Mouse (Mus musculus) liver, embryonic 15.5 days (tissue): Measurements from ENCODE around the gene Gtf2ird2. TPM values are rescaled to one million over a fixed set of nuclear protein-coding genes. Genes with fewer than 3 reads are reported as not detected.

ENCODE experiments used
- ATAC-seq: fragments of 200-750 bp; cut with Nextera tagmentation; 2 replicates; pipeline ENCODE4 v1.8.0; 2017; ENCODE audit warnings: moderate number of reproducible peaks, mild to moderate bottlenecking, moderate library complexity; ENCODE audit not compliant: insufficient read depth
- H3K27ac ChIP-seq: fragments of 300-500 bp; sonication (generic); replicated peaks from 2 replicates; pipeline ENCODE4 v1.5.1; 2015; ENCODE audit warnings: mild to moderate bottlenecking, inconsistent platforms
- H3K27me3 ChIP-seq: fragments of 300-500 bp; sonication (generic); 2 replicates; pipeline ENCODE4 v1.6.1; 2015; ENCODE audit warnings: mild to moderate bottlenecking, inconsistent platforms
- H3K36me3 ChIP-seq: fragments of 300-500 bp; sonication (generic); replicated peaks from 2 replicates; pipeline ENCODE4 v1.6.1; 2015; ENCODE audit warnings: moderate library complexity, mild to moderate bottlenecking, inconsistent platforms
- H3K4me1 ChIP-seq: fragments of 300-500 bp; sonication (generic); replicated peaks from 2 replicates; pipeline ENCODE4 v1.6.1; 2015; ENCODE audit warnings: inconsistent platforms
- H3K4me2 ChIP-seq: fragments of 300-500 bp; sonication (generic); 2 replicates; pipeline ENCODE4 v1.6.1; 2015; ENCODE audit warnings: moderate library complexity, mild to moderate bottlenecking, inconsistent platforms
- H3K4me3 ChIP-seq: fragments of 300-500 bp; sonication (generic); replicated peaks from 2 replicates; pipeline ENCODE4 v1.5.1; 2015; ENCODE audit warnings: mild to moderate bottlenecking, inconsistent platforms
- H3K9ac ChIP-seq: fragments of 300-500 bp; sonication (generic); 2 replicates; pipeline ENCODE4 v1.6.1; 2015; ENCODE audit warnings: moderate library complexity, mild to moderate bottlenecking, inconsistent platforms
- H3K9me3 ChIP-seq: fragments of 300-500 bp; sonication (generic); replicated peaks from 2 replicates; pipeline ENCODE4 v1.6.1; 2016; ENCODE audit warnings: inconsistent platforms
- whole genome bisulfite sequencing: fragments of 180-500 bp; shearing (Covaris S2); methylation state at CpG from one replicate; pipeline ENCODE4 v1.1.7; 2015; ENCODE audit warnings: mixed read lengths; ENCODE audit not compliant: insufficient replicate concordance; 5-methylcytosine and 5-hydroxymethylcytosine counted together
- polyA plus RNA-seq: library from polyadenylated mRNA; unstranded; fragments of >200 nt; fragmentation: Nextera tagmentation; extraction: Ambion mirVana; gene quantifications from 2 replicates; pipeline ENCODE4 v1.2.1, GENCODE M21; 2015

Gene Gtf2ird2
- polyA plus RNA-seq, 1 experiment from 2014 or later = 1.8 TPM

- no peak for ATAC-seq
- H3K9ac ChIP-seq = no peak overlapping the region
- H3K27me3 ChIP-seq = peaks cover 21% of the 10 kb centered on the region
- no peaks in the 10 kb centered on the region for H3K9me3 ChIP-seq
- 10% methylated on average over 36 of the region's 36 CpGs for WGBS
- H3K36me3 ChIP-seq = peaks cover 3% of the 10 kb centered on the region; the same call in 1 of the 2 replicates
- peaks cover 16% of the 10 kb centered on the region for H3K4me1 ChIP-seq
- H3K27ac ChIP-seq = no peak overlapping the region
- H3K4me3 ChIP-seq = 0 out of 2 replicates have a peak overlapping the region, but pooled peaks have one; percentile 23
- H3K4me2 ChIP-seq = peak overlapping the region; percentile 58
Observed at GRCm38 (mm10) chr5:134221708-134222150, 37.9 kb downstream of the Gtf2ird2 start.

DNA sequence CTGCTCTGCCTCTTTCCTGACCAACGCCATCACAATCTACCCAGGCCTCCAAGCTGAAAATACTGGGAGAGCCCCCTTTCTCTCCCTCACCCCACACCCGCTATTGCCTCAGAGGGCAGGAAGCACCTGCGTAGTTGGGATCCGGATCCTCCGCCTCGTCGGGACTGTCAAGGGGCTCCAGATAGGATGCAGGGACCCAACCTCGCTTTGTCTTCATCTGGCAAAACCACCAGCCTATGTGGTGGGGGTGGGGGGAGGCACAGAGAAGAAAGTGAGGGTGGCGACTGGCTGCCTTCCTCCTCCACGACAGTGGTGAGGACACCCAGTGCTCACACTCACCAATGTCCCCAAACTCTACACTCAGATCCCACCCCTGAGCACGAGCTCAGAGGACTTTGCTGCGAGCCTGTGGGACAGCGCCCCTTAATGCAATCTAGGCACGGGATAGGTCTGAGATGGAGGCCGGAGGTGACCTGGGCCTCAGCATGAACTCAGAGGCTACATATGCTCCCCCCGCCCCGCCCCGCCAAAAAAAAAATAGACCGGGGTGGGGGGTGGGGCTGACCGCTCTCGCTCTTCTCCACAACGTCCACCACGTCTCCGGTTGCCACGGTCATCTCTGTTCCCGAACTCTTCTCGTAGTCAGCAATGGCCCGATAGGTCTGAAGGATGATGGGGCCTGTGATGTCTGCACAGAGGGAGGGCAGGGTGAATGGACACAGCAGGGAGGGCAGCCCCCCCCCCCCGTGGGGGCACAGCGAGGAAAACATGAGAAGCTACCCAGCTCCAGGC, 41.5 kb downstream of the Gtf2ird2 start:
- WGBS = 54% methylated on average over 30 of the region's 30 CpGs
- Histone ChIP-seq H3K27ac (no peak overlapping the region), H3K4me2 (peak overlapping the region; percentile 10; the same call in 1 of the 2 replicates), H3K4me3 (no peak overlapping the region), H3K36me3 (peaks cover 3% of the 10 kb centered on the region; the same call in 1 of the 2 replicates), H3K4me1 (peaks cover 16% of the 10 kb centered on the region), H3K27me3 (peaks cover 21% of the 10 kb centered on the region), H3K9me3 (no peaks in the 10 kb centered on the region), H3K9ac (no peak overlapping the region)
- no peak for ATAC-seq

DNA sequence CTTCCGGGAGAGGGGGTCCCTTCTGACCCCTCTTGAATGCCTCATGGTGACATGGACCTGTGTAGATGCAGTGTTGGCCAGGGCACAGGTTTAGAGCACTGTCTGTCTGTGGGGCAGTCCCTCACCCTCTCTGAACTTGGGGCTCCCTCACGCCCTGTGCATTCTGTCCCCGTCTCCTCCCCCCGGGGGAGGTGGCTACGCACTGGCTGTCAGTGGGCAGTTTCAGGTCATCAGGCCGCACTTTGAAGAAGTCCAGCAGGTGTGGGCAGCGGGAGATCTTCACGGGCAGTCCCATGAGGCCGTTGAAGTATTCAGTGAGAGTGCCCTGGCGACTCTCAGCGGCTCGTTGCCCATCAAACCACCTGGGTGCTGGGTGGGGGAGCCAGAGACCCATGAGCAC, 43.1 kb downstream of the Gtf2ird2 start:
- WGBS = 62% methylated on average over 12 of the region's 12 CpGs
- H3K27ac ChIP-seq = no peak overlapping the region
- no peak for ATAC-seq
- no peaks in the 10 kb centered on the region for H3K9me3 ChIP-seq
- H3K4me1 ChIP-seq = peaks cover 13% of the 10 kb centered on the region
- no peaks in the 10 kb centered on the region for H3K36me3 ChIP-seq
- peak overlapping the region; percentile 39 for H3K4me3 ChIP-seq
- H3K9ac ChIP-seq = no peak overlapping the region
- peak overlapping the region; percentile 30 for H3K4me2 ChIP-seq
- peaks cover 9% of the 10 kb centered on the region for H3K27me3 ChIP-seq

GRCm38 (mm10) chr5:134227574-134228248, 43.9 kb downstream of the Gtf2ird2 start:
- no peaks in the 10 kb centered on the region for H3K36me3 ChIP-seq
- no peaks in the 10 kb centered on the region for H3K9me3 ChIP-seq
- peaks cover 13% of the 10 kb centered on the region for H3K4me1 ChIP-seq
- 0 out of 2 replicates have a peak overlapping the region, but pooled peaks have one; percentile 9 for H3K27ac ChIP-seq
- no peak for ATAC-seq
- H3K27me3 ChIP-seq = 0 out of 2 replicates have a peak, but pooled peaks cover 2% of the 10 kb centered on the region
- peak overlapping the region; percentile 30 for H3K4me2 ChIP-seq
- peak overlapping the region; percentile 39 for H3K4me3 ChIP-seq
- H3K9ac ChIP-seq = no peak overlapping the region
- 24% methylated on average over 11 of the region's 11 CpGs for WGBS

DNA sequence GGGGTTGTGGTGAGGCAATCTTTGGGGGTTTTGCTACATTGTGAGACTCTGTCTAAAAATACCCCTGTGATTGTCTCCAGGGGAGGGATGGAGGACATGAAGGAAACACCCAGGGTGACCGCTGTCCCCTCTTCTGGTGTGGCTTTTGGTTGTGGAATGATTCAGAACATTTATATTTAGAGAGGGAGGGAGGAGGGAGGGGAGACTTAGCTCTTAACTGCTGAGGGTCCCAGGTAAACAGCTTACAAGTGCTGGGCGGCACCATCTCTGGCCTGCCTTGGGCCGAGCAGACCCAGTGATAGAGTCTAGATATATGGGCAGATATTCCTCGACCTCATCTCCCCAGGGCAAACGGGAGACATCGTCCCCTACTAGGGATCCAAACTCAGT, 44.4 kb downstream of the Gtf2ird2 start:
- H3K27me3 ChIP-seq = no peaks in the 10 kb centered on the region
- H3K27ac ChIP-seq = 0 out of 2 replicates have a peak overlapping the region, but pooled peaks have one; percentile 38
- H3K9ac ChIP-seq = no peak overlapping the region
- H3K9me3 ChIP-seq = no peaks in the 10 kb centered on the region
- H3K4me1 ChIP-seq = peaks cover 17% of the 10 kb centered on the region
- no peaks in the 10 kb centered on the region for H3K36me3 ChIP-seq
- no peak for ATAC-seq
- 54% methylated on average over 6 of the region's 6 CpGs for whole genome bisulfite sequencing
- H3K4me2 ChIP-seq = peak overlapping the region; percentile 30; the same call in 1 of the 2 replicates
- peak overlapping the region; percentile 39 for H3K4me3 ChIP-seq

GRCm38 (mm10) chr5:134229391-134229790, 45.6 kb downstream of the Gtf2ird2 start, which contains the start of gene Ncf1:
Gene Ncf1, minus strand, starts transcription at chr5:134229625.
- H3K36me3 ChIP-seq = no peaks in the 10 kb centered on the region
- ATAC-seq = no peak
- H3K27me3 ChIP-seq = no peaks in the 10 kb centered on the region
- no peak within 1 kb of the TSS for H3K4me2 ChIP-seq
- H3K9me3 ChIP-seq = no peaks in the 10 kb centered on the region
- WGBS = 48% methylated on average over 7 of the region's 7 CpGs
- peaks cover 24% of the 10 kb centered on the region for H3K4me1 ChIP-seq
- no peak within 1 kb of the TSS for H3K9ac ChIP-seq
- H3K4me3 ChIP-seq = peak within 1 kb of the TSS; percentile 39
- H3K27ac ChIP-seq = peak within 1 kb of the TSS; percentile 57

DNA sequence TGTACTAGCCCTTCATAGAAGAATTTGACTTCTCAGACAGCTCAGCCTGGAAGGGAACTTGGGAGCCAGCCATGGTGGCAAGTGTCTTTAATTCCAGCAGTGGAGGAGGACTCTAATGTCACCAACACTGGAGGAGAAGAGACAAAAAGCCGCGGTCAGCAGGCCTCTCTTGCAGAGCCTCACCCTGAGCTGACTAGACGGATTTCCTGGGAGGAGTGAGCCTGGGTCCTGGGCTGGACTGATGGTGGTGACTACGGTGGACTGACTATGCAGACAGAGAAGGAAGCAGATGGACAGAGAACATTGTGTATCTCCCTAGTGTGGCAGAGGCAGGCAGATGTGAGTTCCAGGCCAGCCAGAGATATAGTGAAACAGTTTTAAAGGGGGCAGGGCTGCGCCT, 47.6 kb downstream of the Gtf2ird2 start:
- ATAC-seq = peak; percentile 23; the same call in 1 of the 2 replicates
- H3K9me3 ChIP-seq = no peaks in the 10 kb centered on the region

GRCm38 (mm10) chr5:134232111-134232510, 48.3 kb downstream of the Gtf2ird2 start:
- Histone ChIP-seq H3K9ac (no peak overlapping the region), H3K4me1 (peaks cover 47% of the 10 kb centered on the region), H3K36me3 (peaks cover 2% of the 10 kb centered on the region), H3K9me3 (no peaks in the 10 kb centered on the region), H3K4me3 (no peak overlapping the region), H3K4me2 (peak overlapping the region; percentile 34; the same call in 1 of the 2 replicates), H3K27ac (peak overlapping the region; percentile 64), H3K27me3 (no peaks in the 10 kb centered on the region)
- ATAC-seq = peak; percentile 40
- WGBS = 9% methylated on average over 6 of the region's 6 CpGs

More for the DNA sequence above, 47.6 kb downstream of the Gtf2ird2 start:
- Histone ChIP-seq H3K27ac (peak overlapping the region; percentile 64), H3K4me1 (peaks cover 41% of the 10 kb centered on the region), H3K9ac (no peak overlapping the region), H3K4me3 (no peak overlapping the region), H3K36me3 (no peaks in the 10 kb centered on the region), H3K4me2 (no peak overlapping the region), H3K27me3 (no peaks in the 10 kb centered on the region)
- WGBS = 20% methylated on average over 5 of the region's 5 CpGs

GRCm38 (mm10) chr5:134232568-134232967, 48.7 kb downstream of the Gtf2ird2 start:
- no peak overlapping the region for H3K4me3 ChIP-seq
- H3K27me3 ChIP-seq = no peaks in the 10 kb centered on the region
- H3K4me1 ChIP-seq = peaks cover 51% of the 10 kb centered on the region
- H3K9ac ChIP-seq = no peak overlapping the region
- H3K27ac ChIP-seq = peak overlapping the region; percentile 64
- H3K4me2 ChIP-seq = peak overlapping the region; percentile 34; the same call in 1 of the 2 replicates
- 10% methylated on average over 7 of the region's 7 CpGs for WGBS
- H3K36me3 ChIP-seq = peaks cover 6% of the 10 kb centered on the region
- H3K9me3 ChIP-seq = no peaks in the 10 kb centered on the region
- peak; percentile 10 for ATAC-seq

- peaks cover 53% of the 10 kb centered on the region for H3K4me1 ChIP-seq
- no peak overlapping the region for H3K4me3 ChIP-seq
- no peaks in the 10 kb centered on the region for H3K27me3 ChIP-seq
- ATAC-seq = no peak
- no peaks in the 10 kb centered on the region for H3K9me3 ChIP-seq
- H3K27ac ChIP-seq = peak overlapping the region; percentile 64; the same call in 1 of the 2 replicates
- no peak overlapping the region for H3K4me2 ChIP-seq
- H3K36me3 ChIP-seq = peaks cover 13% of the 10 kb centered on the region
- H3K9ac ChIP-seq = no peak overlapping the region
- 25% methylated on average over 7 of the region's 7 CpGs for WGBS
Observed at GRCm38 (mm10) chr5:134233244-134233651, 49.4 kb downstream of the Gtf2ird2 start.

DNA sequence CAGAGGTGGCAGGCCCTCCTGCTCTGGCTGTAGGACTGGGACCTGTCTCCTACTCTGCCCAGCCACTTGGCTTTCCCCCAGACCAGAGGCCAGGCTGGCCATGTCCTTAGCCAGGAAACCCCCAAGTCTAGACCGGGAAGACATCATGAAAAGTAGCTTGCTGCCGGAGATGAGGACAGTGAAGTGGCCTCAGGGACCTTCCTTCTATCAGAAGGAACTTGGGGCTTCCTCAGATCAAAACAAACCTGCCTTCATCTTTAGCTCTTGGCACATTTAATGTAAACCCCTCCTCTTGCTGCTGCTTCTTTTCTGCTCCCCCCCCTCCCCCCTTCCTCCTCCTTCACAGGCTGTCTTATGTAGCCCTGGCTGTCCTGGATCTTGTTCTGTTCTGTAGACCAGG, 50.4 kb downstream of the Gtf2ird2 start:
- ATAC-seq = no peak
- H3K4me2 ChIP-seq = no peak overlapping the region
- no peak overlapping the region for H3K9ac ChIP-seq
- no peaks in the 10 kb centered on the region for H3K9me3 ChIP-seq
- H3K4me1 ChIP-seq = peaks cover 54% of the 10 kb centered on the region
- H3K36me3 ChIP-seq = peaks cover 22% of the 10 kb centered on the region
- no peak overlapping the region for H3K4me3 ChIP-seq
- H3K27me3 ChIP-seq = no peaks in the 10 kb centered on the region
- WGBS = 41% methylated on average over 2 of the region's 2 CpGs
- H3K27ac ChIP-seq = peak overlapping the region; percentile 38; the same call in 1 of the 2 replicates
